Mouse (Mus musculus): Measurements from ENCODE around the gene Sf3a1. TPM values are rescaled to one million over a fixed set of nuclear protein-coding genes. Genes with fewer than 3 reads are reported as not detected.
A peak's percentile ranks its signal among the peaks of the same experiment; 100 is the strongest.

Sf3a1 gene
- total and polyA plus RNA-seq, 3 experiments = 32.1 to 101 (median 77.0) TPM

DNA sequence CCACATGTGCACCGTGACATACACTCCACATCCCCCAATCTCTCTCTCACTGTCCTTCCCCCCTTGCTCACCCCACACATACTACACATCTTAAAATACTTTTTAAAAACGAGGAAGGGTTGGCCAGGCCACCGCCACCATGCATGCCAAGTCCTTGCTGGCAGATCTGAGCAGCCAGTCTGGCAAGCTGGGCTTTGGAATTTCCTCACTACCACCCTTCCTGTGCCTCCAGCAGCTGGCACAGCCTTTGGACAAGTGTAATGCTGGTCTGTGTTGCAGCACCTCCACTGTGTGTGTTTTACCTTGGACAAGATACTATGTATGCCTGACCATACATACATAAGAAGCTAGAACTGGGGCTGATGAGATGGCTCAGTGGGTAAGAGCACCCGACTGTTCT is 46.7 kb upstream of the Sf3a1 start:
- Histone ChIP-seq H3K9me3 (replicated peaks; ENCODE audit: insufficient read depth, low read length) (no peaks in the 10 kb centered on the region), H3K4me3 (ENCODE audit: control insufficient read depth in 1 of 2, insufficient read depth in 1 of 2, low read depth in 2 of 2, low read length in 2 of 2) (no peak overlapping the region), H3K36me3 (ENCODE audit: control insufficient read depth in 1 of 2, insufficient read depth in 2 of 2, low read length in 2 of 2) (peaks cover 3 to 33% of the 10 kb centered on the region in 2 experiments; a peak in 3 of 4 replicates), H3K27ac (ENCODE audit: control insufficient read depth, low read depth, low read length) (no peak overlapping the region), H3K4me1 (ENCODE audit: control insufficient read depth in 1 of 2, insufficient read depth in 2 of 2, low read length in 2 of 2) (peaks cover 33 to 45% of the 10 kb centered on the region in 2 experiments), H3K9ac (ENCODE audit: control insufficient read depth, low read depth, low read length, poor library complexity, severe bottlenecking) (no peak overlapping the region), H3K27me3 (ENCODE audit: control insufficient read depth in 1 of 2, insufficient read depth in 2 of 2, low read length in 2 of 2) (no peaks in the 10 kb centered on the region), H3K79me2 (ENCODE audit: control insufficient read depth, insufficient read depth, low read length, poor library complexity) (no peaks in the 10 kb centered on the region)
- TF ChIP-seq MAX (IDR thresholded peaks at IDR 0.05; ENCODE audit: low read length) (0 out of 2 replicates have a peak, but pooled peaks have one; percentile 11), ETS1 (IDR thresholded peaks at IDR 0.05; ENCODE audit: low read depth, low read length) (no peak), TBP (IDR thresholded peaks at IDR 0.05; ENCODE audit: low read depth, low read length) (peak; percentile 65)
- DNase-seq (ENCODE audit: low read depth, low spot score) = no peak

DNA sequence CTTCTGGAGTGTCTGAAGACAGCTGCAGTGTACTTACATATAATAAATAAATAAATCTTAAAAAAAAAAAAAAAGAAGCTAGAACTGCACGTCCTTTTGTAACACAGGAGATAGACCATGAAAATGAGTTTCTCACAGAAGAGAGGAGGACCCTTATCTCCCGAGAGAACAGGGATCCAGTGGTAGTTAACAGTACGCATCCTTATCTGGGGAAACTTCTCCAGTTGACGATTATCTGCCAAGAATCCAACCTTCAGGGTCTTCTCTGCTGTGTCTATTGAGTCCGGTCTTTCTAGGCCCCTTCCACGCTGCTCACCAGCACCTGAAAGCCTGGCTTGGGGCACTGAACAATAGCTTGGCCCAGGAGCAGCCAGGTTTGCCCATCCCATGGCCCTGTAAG is 46.2 kb upstream of the Sf3a1 start:
- no peaks in the 10 kb centered on the region for H3K27me3 ChIP-seq (ENCODE audit: control insufficient read depth in 1 of 2, insufficient read depth in 2 of 2, low read length in 2 of 2)
- H3K4me3 ChIP-seq (ENCODE audit: control insufficient read depth in 1 of 2, insufficient read depth in 1 of 2, low read depth in 2 of 2, low read length in 2 of 2) = 0 out of 4 replicates have a peak overlapping the region, but pooled peaks have one; percentile 4 to 6
- H3K27ac ChIP-seq (ENCODE audit: control insufficient read depth, low read depth, low read length) = peak overlapping the region; percentile 56
- peak; percentile 58 for DNase-seq (ENCODE audit: low read depth, low spot score)
- H3K9me3 ChIP-seq (replicated peaks; ENCODE audit: insufficient read depth, low read length) = no peaks in the 10 kb centered on the region
- H3K36me3 ChIP-seq (ENCODE audit: control insufficient read depth in 1 of 2, insufficient read depth in 2 of 2, low read length in 2 of 2) = peaks cover 3 to 33% of the 10 kb centered on the region in 2 experiments; a peak in 3 of 4 replicates
- H3K9ac ChIP-seq (ENCODE audit: control insufficient read depth, low read depth, low read length, poor library complexity, severe bottlenecking) = peak overlapping the region; percentile 32; the same call in 1 of the 2 replicates
- peaks cover 33 to 47% of the 10 kb centered on the region in 2 experiments for H3K4me1 ChIP-seq (ENCODE audit: control insufficient read depth in 1 of 2, insufficient read depth in 2 of 2, low read length in 2 of 2)
- H3K79me2 ChIP-seq (ENCODE audit: control insufficient read depth, insufficient read depth, low read length, poor library complexity) = no peaks in the 10 kb centered on the region
- TF ChIP-seq UBTF (IDR thresholded peaks at IDR 0.05; ENCODE audit: borderline replicate concordance, insufficient read depth, low read depth, low read length) (no peak), MAX (IDR thresholded peaks at IDR 0.05; ENCODE audit: low read length) (0 out of 2 replicates have a peak, but pooled peaks have one; percentile 39), ZKSCAN1 (IDR thresholded peaks at IDR 0.05; ENCODE audit: low read depth, low read length) (no peak), TBP (IDR thresholded peaks at IDR 0.05; ENCODE audit: low read depth, low read length) (no peak), POLR2A (IDR thresholded peaks at IDR 0.05; ENCODE audit: control insufficient read depth in 1 of 2, insufficient read depth in 1 of 2, low read depth in 1 of 2, low read length in 2 of 2, poor library complexity in 1 of 2) (no peak), JUND (IDR thresholded peaks at IDR 0.05; ENCODE audit: low read depth, low read length) (0 out of 2 replicates have a peak, but pooled peaks have one; percentile 14), USF2 (IDR thresholded peaks at IDR 0.05; ENCODE audit: borderline replicate concordance in 1 of 2, insufficient read depth in 1 of 2, low read depth in 1 of 2, low read length in 2 of 2) (no peak), RAD21 (IDR thresholded peaks at IDR 0.05; ENCODE audit: low read depth, low read length) (no peak), MAZ (IDR thresholded peaks at IDR 0.05; ENCODE audit: low read depth, low read length) (no peak), NELFE (IDR thresholded peaks at IDR 0.05; ENCODE audit: low read depth, low read length) (no peak), SIN3A (IDR thresholded peaks at IDR 0.05; ENCODE audit: low read length) (peak; percentile 62), MEF2A (IDR thresholded peaks at IDR 0.05; ENCODE audit: extremely low read depth, insufficient replicate concordance, low read depth, low read length, poor library complexity, severe bottlenecking) (no peak), ZMIZ1 (IDR thresholded peaks at IDR 0.05; ENCODE audit: low read depth, low read length) (no peak), GATA1 (IDR thresholded peaks at IDR 0.05; ENCODE audit: low read depth, low read length) (peak; percentile 85), TCF12 (IDR thresholded peaks at IDR 0.05; ENCODE audit: low read depth, low read length) (no peak; the same call in 1 of the 2 replicates), SMC3 (IDR thresholded peaks at IDR 0.05; ENCODE audit: low read depth, low read length) (no peak), CTCF (IDR thresholded peaks at IDR 0.05 in 2 of 3, conservative IDR thresholded peaks at IDR 0.05 in 1 of 3; ENCODE audit: control insufficient read depth in 1 of 3, insufficient read depth in 1 of 3, low read depth in 2 of 3, low read length in 3 of 3, poor library complexity in 1 of 3, severe bottlenecking in 1 of 3) (no peak), POLR2AphosphoS5 (IDR thresholded peaks at IDR 0.05; ENCODE audit: borderline replicate concordance, low read depth, low read length) (no peak), ELF1 (IDR thresholded peaks at IDR 0.05; ENCODE audit: low read depth, low read length) (no peak), MAFK (IDR thresholded peaks at IDR 0.05; ENCODE audit: borderline replicate concordance, low read depth, low read length) (0 out of 2 replicates have a peak, but pooled peaks have one; percentile 13), EP300 (IDR thresholded peaks at IDR 0.05; ENCODE audit: low read depth in 1 of 2, low read length in 2 of 2) (peak; percentile 73 to 81), RCOR1 (IDR thresholded peaks at IDR 0.05; ENCODE audit: low read depth, low read length) (peak; percentile 61; the same call in 1 of the 2 replicates), BHLHE40 (IDR thresholded peaks at IDR 0.05; ENCODE audit: borderline replicate concordance, low read depth, low read length) (no peak), USF1 (IDR thresholded peaks at IDR 0.05; ENCODE audit: low read depth, low read length) (no peak), TAL1 (IDR thresholded peaks at IDR 0.05; ENCODE audit: low read length) (no peak), CHD1 (IDR thresholded peaks at IDR 0.05; ENCODE audit: low read depth, low read length) (no peak), ETS1 (IDR thresholded peaks at IDR 0.05; ENCODE audit: low read depth, low read length) (peak; percentile 55), CHD2 (IDR thresholded peaks at IDR 0.05; ENCODE audit: low read length) (no peak), MYC (IDR thresholded peaks at IDR 0.05; ENCODE audit: low read depth, low read length) (0 out of 2 replicates have a peak, but pooled peaks have one; percentile 28), E2F4 (IDR thresholded peaks at IDR 0.05; ENCODE audit: borderline replicate concordance, low read depth, low read length) (no peak), POLR2AphosphoS2 (IDR thresholded peaks at IDR 0.05; ENCODE audit: low read length) (no peak)
